Mouse (Mus musculus) central nervous system, embryonic 11.5 days (tissue): ENCODE measurements around the gene Cblb. TPM values are rescaled to one million over a fixed set of nuclear protein-coding genes. Genes with fewer than 3 reads are reported as not detected.

Source experiments
- polyA plus RNA-seq: library from polyadenylated mRNA; depleted of rRNA; stranded (reverse); fragments of >200 nt; gene quantifications from 2 replicates; pipeline ENCODE4 v1.2.3, GENCODE M21; 2012; rRNA removed

Gene Cblb
- 34.7 and 35.2 TPM in 2 replicates for polyA plus RNA-seq

DNA sequence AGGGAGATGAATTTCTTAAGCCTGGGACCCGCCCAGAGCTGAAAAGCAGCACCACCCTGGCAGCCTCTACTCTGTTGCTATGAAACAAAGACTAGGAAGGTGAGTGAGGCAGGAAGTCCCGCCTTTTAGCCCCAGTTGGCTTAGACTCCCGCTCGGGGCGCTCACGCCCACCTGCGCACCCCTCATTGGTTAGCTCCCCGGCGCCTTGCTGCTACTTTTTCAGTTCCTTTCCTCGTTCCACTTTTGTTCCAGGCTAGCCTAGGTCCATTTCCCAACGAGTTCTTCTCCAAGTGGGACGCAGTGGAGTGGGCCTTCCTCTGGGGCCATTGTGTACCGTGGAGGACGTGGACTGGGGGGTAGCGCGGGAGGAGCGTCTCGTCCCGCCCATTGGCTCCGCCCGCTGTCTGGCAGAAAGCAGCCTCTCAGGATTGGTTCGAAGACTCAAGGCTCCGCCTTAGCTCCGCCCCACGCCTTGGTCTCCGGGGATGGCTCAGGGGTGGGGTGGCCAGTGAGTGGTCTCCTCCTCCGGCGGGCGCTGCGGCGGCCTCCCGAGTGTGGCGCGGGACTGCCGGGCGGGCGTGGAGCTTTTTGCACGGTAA is at the start of gene Cblb:
TSS of gene Cblb (plus strand) at position 135 of the 599 bp plus-strand sequence.

